Mouse (Mus musculus) heart, adult 18-20 months (tissue): ENCODE data around the gene Paqr4. TPM values are rescaled to one million over a fixed set of nuclear protein-coding genes. Genes with fewer than 3 reads are reported as not detected.

Source experiments
- DNase-seq, 2 experiments: peaks; one replicate each; pipeline ENCODE4 v3.0.0; 2021 to 2022; ENCODE audit warnings: mixed read lengths in 1 of 2
- total RNA-seq, 2 experiments: library from RNA; stranded (reverse); gene quantifications; 2 replicates each; pipeline ENCODE4 v1.2.3; 2021

Paqr4 gene
- total RNA-seq, 2 experiments from 2014 or later = 22.9 to 29.2 TPM

DNA sequence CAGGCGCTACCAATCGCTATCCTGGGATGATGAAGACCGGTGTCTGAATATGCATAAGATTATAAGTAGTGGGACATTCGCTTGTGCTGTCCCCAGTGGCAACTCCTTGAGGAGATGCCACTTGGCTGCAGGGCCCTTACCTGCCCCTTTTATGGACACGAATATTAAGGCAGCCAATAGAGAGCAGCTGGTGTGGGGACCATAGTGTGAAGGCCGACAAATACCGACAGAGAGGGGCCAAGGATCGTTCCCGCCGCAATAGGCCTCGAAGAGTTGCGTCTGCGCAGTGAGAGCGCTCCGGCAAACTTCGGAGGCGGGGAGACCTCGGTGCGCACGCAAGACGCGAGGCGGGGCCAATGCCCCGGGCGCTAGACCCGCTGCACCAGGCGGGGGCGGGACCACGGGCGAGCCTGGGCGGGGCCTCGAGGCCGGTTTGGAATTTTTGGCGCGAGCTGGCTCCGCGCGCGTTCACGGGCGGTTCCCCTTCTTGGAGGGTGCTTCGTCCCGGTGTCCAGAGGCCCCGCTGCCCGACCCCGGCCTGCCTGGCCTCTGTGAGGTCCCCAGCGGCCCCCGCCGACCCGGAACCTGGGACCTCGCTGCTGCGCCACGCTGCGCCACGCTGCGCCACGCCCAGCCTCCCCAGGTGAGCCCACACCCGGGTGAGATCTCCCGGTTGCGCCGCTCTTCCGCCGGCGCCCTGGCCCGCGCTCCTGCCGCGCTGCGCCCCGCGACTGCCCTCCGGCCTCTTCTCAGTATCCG is 14.5 kb downstream of the Paqr4 start, which contains the start of gene Pkmyt1:
Gene Pkmyt1, plus strand, starts transcription at position 338 of the 759 bp plus-strand sequence.
- peak; percentile 97 for DNase-seq

DNA sequence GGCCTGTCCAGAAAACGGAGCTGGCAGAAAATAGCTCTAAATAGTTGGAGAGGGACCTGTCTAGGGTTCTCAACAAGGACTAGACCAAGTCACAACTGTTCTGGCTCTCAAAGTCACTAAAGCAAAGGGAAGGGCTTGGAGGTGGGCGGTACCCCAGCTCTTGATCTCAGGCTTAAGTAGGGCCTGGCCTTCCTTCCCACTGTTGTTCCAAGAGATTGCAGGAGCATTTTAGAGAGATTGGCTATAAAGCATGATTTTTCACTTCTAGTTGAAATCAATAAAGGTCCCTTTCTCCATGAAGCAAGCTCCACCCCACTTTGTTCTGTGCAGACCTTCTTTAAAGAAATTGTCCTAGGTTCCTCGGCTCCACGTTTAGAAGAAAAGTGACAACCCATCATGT is 15.2 kb downstream of the Paqr4 start:
- no peak for DNase-seq

DNA sequence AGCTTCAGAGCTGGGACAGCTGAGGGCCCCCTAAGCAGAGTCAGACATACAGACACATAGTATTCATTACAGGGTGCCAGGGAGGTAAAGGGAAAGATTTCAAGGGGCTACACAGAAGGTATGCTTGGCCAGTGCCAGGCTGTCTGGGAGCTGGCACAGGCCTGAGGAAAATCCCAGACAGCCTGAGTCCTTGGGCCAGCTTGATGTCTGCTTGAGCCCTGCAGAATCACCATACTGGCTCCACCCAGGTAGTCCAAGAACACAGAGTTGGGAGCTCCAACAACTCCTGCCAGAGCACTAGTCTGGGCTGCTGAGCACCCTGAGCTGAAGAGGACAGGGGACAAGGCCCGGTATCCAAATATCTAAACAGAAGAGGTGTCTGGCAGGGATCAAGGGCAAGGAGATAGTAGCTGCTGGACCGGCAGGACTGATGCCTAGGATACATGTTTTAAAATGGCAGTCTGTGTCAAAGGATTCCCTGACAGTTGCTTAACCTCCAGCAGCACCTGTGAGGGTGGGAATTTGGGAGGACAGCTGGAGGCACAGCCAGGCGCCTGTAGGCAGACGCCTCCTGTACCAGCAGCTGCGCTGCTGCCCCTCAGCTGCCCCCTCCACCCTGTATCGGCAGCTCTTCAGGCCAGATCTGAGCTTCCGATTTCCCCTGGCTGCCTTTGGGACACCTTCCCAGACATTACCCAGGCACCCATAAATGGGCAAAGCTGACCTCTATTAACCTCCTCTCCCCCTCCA is 18.1 kb downstream of the Paqr4 start, which contains the start of gene 1520401A03Rik:
Gene 1520401A03Rik, minus strand, starts transcription at position 408 of the 750 bp plus-strand sequence.
- DNase-seq = no peak

DNA sequence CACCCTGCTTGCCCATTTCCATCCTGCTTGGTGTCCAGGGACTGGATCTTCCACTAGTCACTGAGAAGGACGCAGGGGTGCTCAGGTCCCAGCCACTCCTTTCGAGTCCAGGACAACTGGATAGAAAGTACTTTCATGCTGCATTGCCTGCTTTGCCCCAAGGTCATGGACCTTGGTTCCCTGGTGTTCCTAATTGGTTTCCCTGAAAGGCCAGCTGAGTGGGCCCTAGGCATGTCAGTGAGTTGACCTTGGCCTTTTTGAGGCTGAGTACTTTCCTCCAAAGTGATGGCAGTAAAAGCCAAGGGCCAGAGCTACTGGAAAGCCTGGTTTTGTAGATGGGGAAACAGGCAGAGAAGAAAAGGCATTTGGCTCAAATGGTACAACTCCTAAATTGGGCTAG is 18.8 kb downstream of the Paqr4 start:
- no peak for DNase-seq

DNA sequence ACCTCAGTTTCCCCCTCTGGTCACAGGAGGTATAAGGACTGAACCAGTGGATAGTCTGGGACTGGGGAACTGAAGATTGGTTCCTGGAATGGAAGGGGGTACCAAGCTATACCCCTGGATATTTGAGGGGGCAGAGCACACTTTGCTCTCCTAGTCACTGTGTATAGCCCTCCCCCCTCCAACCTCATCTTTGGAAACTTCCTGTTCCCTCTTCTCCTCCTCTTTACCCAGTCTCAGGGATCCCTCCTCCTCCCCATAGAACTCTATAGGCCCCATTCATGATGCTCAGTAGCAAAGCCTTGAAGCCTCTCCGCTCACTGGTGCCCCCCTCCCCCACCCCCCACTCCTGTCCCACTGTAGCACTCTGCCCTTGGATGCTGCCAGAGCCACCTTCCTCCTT is 21.2 kb downstream of the Paqr4 start:
- DNase-seq = no peak

DNA sequence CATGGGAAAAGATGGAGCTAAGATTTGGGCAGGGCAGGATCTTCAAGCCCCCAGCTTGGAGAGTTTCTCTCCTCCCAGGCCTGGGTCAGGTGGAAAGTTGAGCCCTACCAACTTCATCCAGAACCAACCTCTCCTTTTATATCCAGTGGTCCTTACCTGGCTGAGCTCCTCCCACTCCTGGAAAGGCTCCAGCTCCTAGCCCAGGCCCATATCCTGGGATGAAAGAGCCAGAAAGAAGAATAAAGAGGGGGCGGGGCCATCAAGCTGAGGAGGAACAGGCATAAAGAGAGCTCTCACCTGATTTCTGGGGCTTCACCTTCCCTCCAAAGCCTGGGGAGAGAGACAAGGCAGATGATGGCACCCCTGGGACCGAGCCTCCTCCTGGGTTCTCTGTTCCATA is 23.7 kb downstream of the Paqr4 start:
- no peak for DNase-seq

DNA sequence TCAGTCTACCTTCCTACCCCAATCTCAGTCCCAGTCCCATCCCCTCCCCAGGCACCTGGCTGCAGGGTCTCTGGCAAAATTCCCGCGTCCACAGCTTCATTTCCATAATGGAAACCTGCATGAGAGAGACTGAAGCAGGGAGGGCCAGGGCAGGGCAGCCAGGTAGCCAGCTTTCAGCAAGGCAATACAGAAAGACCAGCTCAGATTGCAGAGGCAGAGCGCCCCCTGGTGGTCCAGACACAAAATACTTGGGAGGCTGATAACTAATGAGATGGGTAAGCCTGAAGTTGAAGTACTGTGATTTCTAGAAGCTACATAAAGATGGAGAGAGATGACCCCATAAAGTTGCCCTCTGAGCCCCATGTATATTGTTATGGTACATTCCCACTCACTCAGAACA is 34.5 kb downstream of the Paqr4 start:
- DNase-seq = peak; percentile 58 to 82

DNA sequence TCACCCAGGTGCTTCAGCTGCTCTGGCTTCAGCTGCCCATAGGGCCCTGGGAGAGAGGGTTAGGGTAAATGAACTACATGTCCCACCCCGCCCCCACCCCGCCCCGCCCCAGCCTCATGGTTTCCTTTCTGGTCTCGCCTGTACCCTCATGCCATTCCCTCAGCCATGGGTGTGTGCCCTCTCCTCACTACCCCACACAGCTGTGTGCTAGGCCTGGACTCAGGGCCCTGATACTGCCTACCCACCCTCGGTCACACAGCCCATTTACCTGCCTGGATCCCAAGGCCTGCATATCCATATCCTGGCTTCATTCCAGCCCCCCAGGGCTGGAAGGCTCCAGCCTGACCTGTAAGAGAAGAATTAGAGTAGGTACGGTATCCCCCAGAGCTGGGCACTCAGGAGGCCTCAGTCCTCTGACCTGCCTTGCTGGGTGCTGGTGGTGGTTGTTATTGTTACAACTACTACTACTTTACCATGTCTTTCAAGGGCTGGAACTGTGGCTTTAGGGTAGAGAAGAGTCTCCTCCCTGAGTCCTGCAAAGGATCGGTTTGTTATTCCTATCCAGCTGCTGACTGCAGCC is 35.1 kb downstream of the Paqr4 start:
- DNase-seq = no peak

DNA sequence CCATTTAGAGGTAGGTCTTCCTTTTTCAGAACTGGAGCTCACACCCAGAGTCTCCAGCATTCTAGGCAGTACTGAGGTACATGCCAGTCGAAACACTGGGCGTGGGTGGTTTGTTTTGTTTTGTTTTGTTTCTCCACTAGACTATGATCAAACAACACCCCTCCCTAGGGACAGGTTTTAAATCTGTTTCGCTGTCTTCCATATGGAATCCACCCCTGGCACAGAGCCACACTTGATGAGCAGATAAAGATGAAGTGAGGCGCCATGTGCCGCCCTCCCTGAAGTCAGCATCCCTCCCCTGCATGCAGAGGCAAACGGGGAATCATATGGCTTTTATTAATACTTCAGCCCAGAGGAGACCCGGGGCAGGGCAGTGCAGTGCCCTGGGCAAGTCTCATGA is 35.9 kb downstream of the Paqr4 start:
- no peak for DNase-seq

DNA sequence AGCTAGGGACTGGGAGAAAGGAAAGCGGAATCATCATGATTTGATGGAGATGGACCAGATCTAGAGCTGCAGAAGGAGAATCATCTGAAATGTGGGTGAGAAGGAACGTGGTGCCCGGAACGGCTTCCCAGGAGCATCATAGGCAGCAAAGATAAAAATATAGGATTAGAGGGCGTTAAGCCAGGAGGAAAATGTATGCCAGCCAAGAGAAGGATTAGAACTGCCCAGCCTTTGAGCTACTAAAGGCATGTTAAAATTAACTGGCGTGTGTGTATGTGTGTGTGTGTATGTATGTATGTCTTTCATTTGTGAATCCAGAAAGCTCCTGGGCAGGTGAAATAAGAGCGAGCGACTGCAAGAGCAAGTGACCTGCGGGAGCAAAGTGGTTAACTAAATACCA is 37.4 kb downstream of the Paqr4 start:
- no peak for DNase-seq

DNA sequence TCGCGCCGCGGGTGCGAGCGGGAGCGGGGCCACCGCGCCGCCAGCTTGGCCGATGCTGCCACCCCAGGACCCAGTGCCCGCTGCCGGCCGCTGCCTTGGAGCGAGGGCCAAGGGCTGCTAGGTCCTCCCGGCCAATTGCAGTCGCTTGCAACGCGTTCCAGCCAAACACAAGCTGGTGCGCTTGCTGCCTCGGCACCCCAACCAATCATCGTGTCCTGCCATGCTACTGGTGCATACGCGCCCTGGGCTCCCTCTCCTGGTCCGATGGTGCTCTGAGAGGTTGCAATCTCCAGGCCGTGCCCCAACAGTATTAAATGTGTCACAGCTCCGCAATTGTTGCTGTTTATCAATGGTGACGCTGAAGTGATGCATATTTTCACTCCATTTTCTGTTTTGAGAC is 40.6 kb downstream of the Paqr4 start:
- peak; percentile 92 to 94 for DNase-seq

DNA sequence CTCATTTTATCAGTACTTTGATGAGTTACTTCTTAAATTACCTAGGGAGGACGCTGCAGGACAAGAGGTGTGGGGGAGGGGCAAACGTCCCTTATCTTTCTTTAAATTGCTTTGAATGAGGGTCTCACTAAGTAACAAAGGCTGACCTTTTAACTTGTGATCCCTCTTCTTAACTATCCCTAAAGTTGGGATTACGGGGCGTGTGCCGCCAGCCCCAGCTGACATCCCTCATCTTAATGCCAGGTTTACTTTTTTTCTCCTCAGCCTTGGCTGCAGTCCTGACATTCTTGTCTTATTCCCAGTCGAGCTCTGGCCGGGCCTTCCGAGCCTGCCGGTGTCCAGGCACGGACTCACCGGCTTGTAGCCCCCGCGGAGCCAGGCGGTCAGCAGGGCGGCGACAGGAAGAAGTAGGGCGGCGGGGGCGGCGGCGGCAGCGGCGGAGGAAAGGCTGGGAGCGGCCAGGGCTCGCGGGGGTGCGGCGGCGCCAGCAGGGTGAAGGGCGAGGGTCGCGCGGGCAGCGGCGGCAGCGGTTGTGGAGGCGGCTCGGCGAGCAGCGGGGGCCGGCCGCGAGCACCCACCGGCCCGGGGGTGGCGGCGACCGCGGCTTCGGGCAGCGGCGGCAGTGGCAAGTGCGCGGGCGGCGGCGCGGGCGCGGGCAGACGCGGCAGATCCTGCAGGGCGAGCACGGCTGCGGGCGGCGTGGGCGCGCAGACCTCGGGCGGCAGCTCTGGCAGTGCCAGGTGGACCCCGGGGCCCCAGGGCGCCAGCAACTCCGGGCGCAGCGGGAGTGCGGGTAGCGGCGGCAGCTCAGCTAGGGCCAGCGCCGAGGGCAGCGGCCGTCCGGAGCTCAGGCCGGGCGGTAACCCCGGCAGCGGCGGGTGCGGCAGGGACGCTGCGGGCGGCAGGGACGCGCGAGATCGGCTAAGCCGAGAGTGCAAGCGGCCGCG is 41.3 kb downstream of the Paqr4 start:
- peak; percentile 66 to 79 for DNase-seq

DNA sequence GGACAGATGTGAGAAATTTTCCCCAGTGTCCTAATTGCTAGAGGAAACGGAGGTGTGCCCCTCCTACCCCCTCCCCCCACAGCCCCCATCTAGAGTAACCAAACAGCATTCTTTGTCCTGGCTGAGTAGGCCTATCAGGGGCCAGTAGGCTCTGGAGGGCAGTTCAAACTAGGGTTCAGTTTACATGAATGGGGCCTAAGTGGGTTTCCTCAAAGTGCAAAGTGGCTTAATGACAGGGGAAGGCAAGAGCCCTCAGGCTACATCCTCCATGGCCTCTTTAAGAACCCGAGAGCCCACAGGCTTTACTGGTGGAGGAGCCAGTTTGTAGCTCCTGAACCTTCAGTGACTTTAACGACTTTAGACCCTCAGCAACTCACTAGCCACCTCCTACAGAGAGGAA is 44.9 kb downstream of the Paqr4 start:
- DNase-seq = no peak

DNA sequence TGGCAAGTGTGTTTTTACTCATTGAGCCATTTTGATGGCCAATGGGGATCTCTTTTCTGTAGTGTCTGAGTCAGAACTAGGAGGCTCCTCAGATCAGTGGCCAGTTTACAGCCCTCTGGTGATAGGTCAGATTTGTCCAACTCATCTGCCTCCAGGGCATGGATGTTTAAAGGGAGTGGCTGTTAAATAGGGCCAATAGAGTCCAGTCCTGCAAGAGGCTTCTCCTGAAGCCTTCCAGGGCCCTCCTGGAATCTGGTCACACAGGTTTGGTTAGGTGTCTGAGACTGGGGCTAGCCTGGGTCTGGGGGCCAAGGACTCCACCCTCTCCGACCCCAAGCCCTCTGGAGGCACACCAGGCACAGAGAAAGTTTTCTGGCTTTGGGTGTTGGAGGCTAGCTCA is 46.2 kb downstream of the Paqr4 start:
- no peak for DNase-seq

Other genes starting within 250 kb of the Paqr4 start
- gene Zfp213, start 176.6 kb downstream of the Paqr4 start, total RNA-seq = 1 to 10 TPM; 6.2 to 7.3 TPM
- gene Zfp13, start 141.4 kb downstream of the Paqr4 start, total RNA-seq = 1 to 10 TPM; 2.2 to 3.1 TPM
- not detected for gene Zscan10, start 140.0 kb downstream of the Paqr4 start, total RNA-seq
- under 1 TPM in 1 of 2 experiments, not detected in 1; 0.13 TPM for gene Mmp25, start 95.6 kb downstream of the Paqr4 start, total RNA-seq
- gene Bicdl2, start 80.4 kb downstream of the Paqr4 start, total RNA-seq = not detected
- gene Hcfc1r1, start 67.3 kb downstream of the Paqr4 start, total RNA-seq = 100 to 1,000 TPM; 191 to 199 TPM
- gene Thoc6, start 67.0 kb downstream of the Paqr4 start, total RNA-seq = 10 to 100 TPM; 11.0 to 11.2 TPM
- gene Tnfrsf12a, start 63.4 kb downstream of the Paqr4 start, total RNA-seq = 10 to 100 TPM; 63.7 to 89.9 TPM
- not detected for gene Cldn6, start 61.6 kb downstream of the Paqr4 start, total RNA-seq
- gene Cldn9, start 56.8 kb downstream of the Paqr4 start, total RNA-seq = not detected
- gene 1520401A03Rik, start 18.1 kb downstream of the Paqr4 start, total RNA-seq = not detected
- 1 to 10 TPM; 1.1 to 1.4 TPM for gene Pkmyt1, start 14.5 kb downstream of the Paqr4 start, total RNA-seq
- gene Kremen2, start 5.0 kb upstream of the Paqr4 start, total RNA-seq = under 1 TPM; 0.15 to 0.18 TPM
- 10 to 100 TPM; 38.1 to 40.7 TPM for gene Flywch1, start 30.7 kb upstream of the Paqr4 start, total RNA-seq
- under 1 TPM in 1 of 2 experiments, not detected in 1; 0.55 TPM for gene Flywch2, start 45.2 kb upstream of the Paqr4 start, total RNA-seq
- gene Srrm2, start 49.7 kb upstream of the Paqr4 start, total RNA-seq = 100 to 1,000 TPM; 125 to 153 TPM
- 100 to 1,000 TPM; 357 to 360 TPM for gene Elob, start 88.3 kb upstream of the Paqr4 start, total RNA-seq
- not detected for gene Prss33, start 95.2 kb upstream of the Paqr4 start, total RNA-seq
- gene Prss32, start 103.0 kb upstream of the Paqr4 start, total RNA-seq = not detected
- gene Prss41, start 103.3 kb upstream of the Paqr4 start, total RNA-seq = not detected
- gene Prss21, start 127.2 kb upstream of the Paqr4 start, total RNA-seq = not detected
- gene Dcpp1, start 140.0 kb upstream of the Paqr4 start, total RNA-seq = not detected
- gene Dcpp2, start 140.0 kb upstream of the Paqr4 start, total RNA-seq = not detected
- not detected for gene Dcpp3, start 176.6 kb upstream of the Paqr4 start, total RNA-seq
- gene Sbp, start 200.8 kb upstream of the Paqr4 start, total RNA-seq = not detected
- gene Sbpl, start 214.4 kb upstream of the Paqr4 start, total RNA-seq = not detected
- gene Prss30, start 239.7 kb upstream of the Paqr4 start, total RNA-seq = not detected